Comparison of ENCODE assay signal across 15 mouse cellular contexts in genomic region chr1:151879308-151879850, GRCm38 (mm10).
A peak's percentile ranks its signal among the peaks of the same experiment; 100 is the strongest.
DNase-seq lines count a peak whose midpoint lies in the region; ATAC-seq lines count a peak whose summit lies in the region.
"Had no signal": no experiment of that assay in that cellular context is flagged by ENCODE, and none has a peak within 500 bp of the region (broad histone marks: within the 10 kb centered on the region; RNA-seq: fewer than 3 reads in every experiment).

No protein-coding gene starts in this region.

- H3K9me3 ChIP-seq in hindbrain, embryonic 13.5 days: no peaks in the 10 kb centered on the region
- H3K9me3 ChIP-seq in hindbrain, embryonic 11.5 days (ENCODE audit: control insufficient read depth, low read length): no peaks in the 10 kb centered on the region
- no peaks in the 10 kb centered on the region for H3K9me3 ChIP-seq in embryonic facial prominence, embryonic 14.5 days (ENCODE audit: control insufficient read depth, low read length)
- H3K9me3 ChIP-seq in kidney, embryonic 15.5 days (replicated peaks): no peaks in the 10 kb centered on the region
- H3K9me3 ChIP-seq: hindbrain, embryonic 15.5 days had no signal

- H3K9ac ChIP-seq in hindbrain, embryonic 13.5 days: no peak overlapping the region
- no peak overlapping the region for H3K9ac ChIP-seq in hindbrain, embryonic 11.5 days (ENCODE audit: low read depth, low read length)
- no peak overlapping the region for H3K9ac ChIP-seq in embryonic facial prominence, embryonic 14.5 days (ENCODE audit: low read depth, low read length)
- no peak overlapping the region for H3K9ac ChIP-seq in kidney, embryonic 15.5 days
- H3K9ac ChIP-seq: hindbrain, embryonic 15.5 days had no signal

- no peaks in the 10 kb centered on the region for H3K36me3 ChIP-seq in hindbrain, embryonic 13.5 days
- no peaks in the 10 kb centered on the region for H3K36me3 ChIP-seq in hindbrain, embryonic 11.5 days (ENCODE audit: control insufficient read depth, insufficient read depth, low read length)
- H3K36me3 ChIP-seq in embryonic facial prominence, embryonic 14.5 days (ENCODE audit: control insufficient read depth, insufficient read depth, low read length): no peaks in the 10 kb centered on the region
- H3K36me3 ChIP-seq in kidney, embryonic 15.5 days: no peaks in the 10 kb centered on the region
- H3K36me3 ChIP-seq: hindbrain, embryonic 15.5 days had no signal

- H3K4me1 ChIP-seq in hindbrain, embryonic 13.5 days (replicated peaks): peaks cover 39% of the 10 kb centered on the region
- H3K4me1 ChIP-seq in hindbrain, embryonic 11.5 days (replicated peaks; ENCODE audit: control insufficient read depth, insufficient read depth, low read length): 0 out of 2 replicates have a peak, but pooled peaks cover 3% of the 10 kb centered on the region
- H3K4me1 ChIP-seq in embryonic facial prominence, embryonic 14.5 days (ENCODE audit: control insufficient read depth, insufficient read depth, low read length): no peaks in the 10 kb centered on the region; the same call in 1 of the 2 replicates
- no peaks in the 10 kb centered on the region for H3K4me1 ChIP-seq in kidney, embryonic 15.5 days

- DNase-seq in cerebellum, adult 9-10 months: peak; percentile 52
- DNase-seq in cerebellum, adult 8-10 months: no peak
- no peak for DNase-seq in hindbrain, embryonic 11.5 days (ENCODE audit: low spot score)
- peak; percentile 89 for DNase-seq in ES-CJ7 (ENCODE audit: low read depth, low spot score)
- peak; percentile 48 for DNase-seq in embryonic facial prominence, embryonic 14.5 days (ENCODE audit: low spot score)
- DNase-seq in ovary, postnatal 14 days (ENCODE audit: low spot score): no peak
- DNase-seq: adrenal gland, postnatal 25 days; embryo, embryonic 11 days; kidney, adult 11 months; kidney, postnatal 36 days; lung, postnatal 14 days; thymus, adult 2 months had no signal

- H3K4me2 ChIP-seq in hindbrain, embryonic 13.5 days: no peak overlapping the region
- H3K4me2 ChIP-seq in hindbrain, embryonic 11.5 days (replicated peaks; ENCODE audit: low read depth, low read length): no peak overlapping the region
- no peak overlapping the region for H3K4me2 ChIP-seq in embryonic facial prominence, embryonic 14.5 days (ENCODE audit: low read depth, low read length)
- no peak overlapping the region for H3K4me2 ChIP-seq in kidney, embryonic 15.5 days
- H3K4me2 ChIP-seq: hindbrain, embryonic 15.5 days had no signal

- H3K27me3 ChIP-seq in hindbrain, embryonic 13.5 days: no peaks in the 10 kb centered on the region
- H3K27me3 ChIP-seq in hindbrain, embryonic 11.5 days (ENCODE audit: control insufficient read depth, insufficient read depth, low read length): no peaks in the 10 kb centered on the region
- no peaks in the 10 kb centered on the region for H3K27me3 ChIP-seq in embryonic facial prominence, embryonic 14.5 days (replicated peaks; ENCODE audit: control insufficient read depth, insufficient read depth, low read length)
- no peaks in the 10 kb centered on the region for H3K27me3 ChIP-seq in kidney, embryonic 15.5 days
- H3K27me3 ChIP-seq: hindbrain, embryonic 15.5 days had no signal

- H3K4me3 ChIP-seq in hindbrain, embryonic 13.5 days: no peak overlapping the region
- H3K4me3 ChIP-seq in hindbrain, embryonic 11.5 days (ENCODE audit: low read depth, low read length): no peak overlapping the region
- H3K4me3 ChIP-seq in embryonic facial prominence, embryonic 14.5 days (ENCODE audit: low read depth, low read length): no peak overlapping the region
- H3K4me3 ChIP-seq in kidney, embryonic 15.5 days (replicated peaks): no peak overlapping the region
- H3K4me3 ChIP-seq: hindbrain, embryonic 15.5 days had no signal

- no peak overlapping the region; the same call in 1 of the 2 replicates for H3K27ac ChIP-seq in hindbrain, embryonic 13.5 days
- no peak overlapping the region for H3K27ac ChIP-seq in hindbrain, embryonic 11.5 days (ENCODE audit: low read depth, low read length)
- peak overlapping the region; percentile 64 for H3K27ac ChIP-seq in embryonic facial prominence, embryonic 14.5 days (replicated peaks; ENCODE audit: low read depth, low read length)
- no peak overlapping the region for H3K27ac ChIP-seq in kidney, embryonic 15.5 days
- H3K27ac ChIP-seq: hindbrain, embryonic 15.5 days had no signal

- peak; percentile 20; the same call in 1 of the 2 replicates for ATAC-seq in hindbrain, embryonic 13.5 days (ENCODE audit: low FRiP score)
- ATAC-seq in hindbrain, embryonic 11.5 days (ENCODE audit: low FRiP score): no peak
- ATAC-seq in embryonic facial prominence, embryonic 14.5 days (ENCODE audit: low read depth): peak; percentile 67; the same call in 1 of the 2 replicates
- ATAC-seq in kidney, embryonic 15.5 days (replicated peaks; ENCODE audit: low FRiP score): no peak

- WGBS in hindbrain, embryonic 13.5 days: 84% methylated on average over 11 of the region's 11 CpGs
- 85% methylated on average over 11 of the region's 11 CpGs for WGBS in hindbrain, embryonic 11.5 days
- WGBS in embryonic facial prominence, embryonic 14.5 days: 81% methylated on average over 11 of the region's 11 CpGs
- 85% methylated on average over 11 of the region's 11 CpGs for WGBS in kidney, embryonic 15.5 days

Comparison
In these comparisons a context has a peak if more than half of its experiments do, and no peak if none do; other contexts are left out.
1. DNase-seq: peak in cerebellum, adult 9-10 months (single experiment), ES-CJ7 (single experiment) and embryonic facial prominence, embryonic 14.5 days (single experiment); none in cerebellum, adult 8-10 months (single experiment), hindbrain, embryonic 11.5 days (single experiment) and ovary, postnatal 14 days (single experiment).
2. ATAC-seq: peak in hindbrain, embryonic 13.5 days (single experiment) and embryonic facial prominence, embryonic 14.5 days (single experiment); none in hindbrain, embryonic 11.5 days (single experiment) and kidney, embryonic 15.5 days (single experiment).